Mouse (Mus musculus): Measurements from ENCODE around the gene Ttc41. TPM values are rescaled to one million over a fixed set of nuclear protein-coding genes. Genes with fewer than 3 reads are reported as not detected.

The Ttc41 gene
- total RNA-seq, 1 experiment from 2014 or later, result 0.48 TPM

DNA sequence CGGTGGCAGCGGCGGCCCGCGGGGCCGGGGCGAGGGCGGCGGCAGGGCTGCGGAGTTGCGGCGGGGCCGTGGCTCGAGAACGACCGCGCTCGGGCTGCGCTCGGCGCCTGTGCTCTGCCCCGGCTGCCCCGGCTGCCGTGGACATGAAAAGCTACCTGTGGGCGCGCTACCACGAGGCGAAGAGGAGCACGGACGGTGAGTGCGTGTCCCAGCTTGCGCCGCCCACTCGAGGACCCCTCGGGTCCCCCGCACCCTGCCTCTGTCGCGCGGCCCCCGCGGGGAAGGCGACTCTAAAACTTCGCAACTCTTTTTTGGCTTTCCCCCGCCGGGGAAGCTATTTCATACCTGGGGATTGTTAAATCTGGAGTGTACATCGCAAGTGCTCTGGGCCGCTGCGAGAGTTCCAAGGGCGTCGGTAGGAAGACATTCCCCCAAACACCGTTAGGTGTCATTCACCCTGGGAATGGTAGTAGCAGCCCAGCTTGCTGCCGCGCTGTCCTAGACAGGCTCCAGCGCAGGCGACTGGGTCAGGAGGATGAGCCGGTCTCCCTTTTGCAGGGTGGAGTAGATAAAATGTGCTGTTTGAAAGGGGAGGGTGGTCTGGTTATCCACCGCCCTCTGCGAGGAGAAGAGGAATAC, 73.6 kb downstream of the Ttc41 start:
- ATAC-seq (replicated peaks; ENCODE audit: insufficient number of reproducible peaks, low FRiP score, low TSS enrichment, poor library complexity, severe bottlenecking), result 0 out of 2 replicates have a peak, but pooled peaks have one; percentile 2

DNA sequence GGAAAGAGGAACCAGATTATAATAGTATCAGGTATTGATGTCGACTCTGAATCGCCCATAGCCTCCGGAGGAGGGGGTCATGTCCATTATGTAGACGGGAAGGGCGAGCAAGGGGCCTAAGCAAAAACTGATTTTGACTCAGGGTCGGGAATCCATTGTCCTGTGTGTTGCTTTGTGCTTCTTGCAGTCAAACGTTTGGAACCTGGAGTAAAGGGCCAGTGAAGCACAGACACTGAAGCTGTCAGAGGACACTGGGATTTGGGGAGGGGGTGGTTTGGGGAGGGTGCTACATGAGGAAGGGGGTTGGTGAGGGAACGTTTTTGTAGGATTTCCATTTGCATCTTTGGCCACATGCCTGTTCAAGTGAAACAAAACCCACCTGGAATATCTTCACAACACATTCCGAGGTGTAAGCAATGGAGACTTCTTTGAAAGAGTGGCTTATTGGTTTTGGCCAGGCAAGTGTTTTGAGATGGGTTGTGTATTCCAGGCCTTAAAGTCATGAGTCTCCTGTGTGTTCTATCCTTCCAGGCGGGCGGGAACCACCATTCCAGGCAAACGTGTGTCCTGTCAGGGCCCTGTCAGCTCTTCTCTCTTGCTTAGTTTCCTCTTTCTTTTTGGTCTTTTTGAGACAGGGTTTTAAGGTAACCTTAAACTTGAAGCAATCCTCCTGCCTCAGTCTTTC, 74.3 kb downstream of the Ttc41 start:
- 0 out of 2 replicates have a peak, but pooled peaks have one; percentile 2 for ATAC-seq (replicated peaks; ENCODE audit: insufficient number of reproducible peaks, low FRiP score, low TSS enrichment, poor library complexity, severe bottlenecking)

GRCm38 (mm10) chr10:86781641-86782040, 76.0 kb downstream of the Ttc41 start:
- no peak for ATAC-seq (replicated peaks; ENCODE audit: insufficient number of reproducible peaks, low FRiP score, low TSS enrichment, poor library complexity, severe bottlenecking)

GRCm38 (mm10) chr10:86782656-86783055, 77.0 kb downstream of the Ttc41 start:
- no peak for ATAC-seq (replicated peaks; ENCODE audit: insufficient number of reproducible peaks, low FRiP score, low TSS enrichment, poor library complexity, severe bottlenecking)

GRCm38 (mm10) chr10:86783561-86783960, 78.0 kb downstream of the Ttc41 start:
- no peak for ATAC-seq (replicated peaks; ENCODE audit: insufficient number of reproducible peaks, low FRiP score, low TSS enrichment, poor library complexity, severe bottlenecking)

DNA sequence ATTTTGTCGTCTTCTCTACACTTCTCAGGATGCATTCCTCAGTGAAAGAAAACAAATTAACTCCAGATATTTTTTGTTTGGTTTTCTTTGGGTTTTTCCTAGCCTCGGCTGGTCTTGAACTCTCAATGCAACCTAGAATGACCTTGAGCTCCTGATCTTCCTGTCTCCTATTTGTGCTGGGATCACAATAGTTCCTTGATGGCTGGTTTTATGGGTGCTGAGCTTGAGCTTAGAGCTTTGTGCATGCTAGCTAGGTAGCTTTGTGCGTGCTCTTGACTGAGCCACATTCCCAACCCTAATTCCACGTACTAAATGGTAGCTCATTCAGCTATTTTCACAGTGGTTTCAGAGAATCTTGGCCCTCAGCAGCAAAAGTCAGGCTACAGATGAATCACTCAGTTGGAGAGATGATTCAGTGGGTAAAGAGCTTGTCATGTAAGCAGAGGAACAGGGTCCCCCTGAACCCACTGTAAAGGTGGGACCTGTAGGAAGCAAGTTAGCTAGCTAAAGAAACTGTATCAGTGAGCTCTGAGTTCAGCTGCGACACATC, 78.6 kb downstream of the Ttc41 start:
- ATAC-seq (replicated peaks; ENCODE audit: insufficient number of reproducible peaks, low FRiP score, low TSS enrichment, poor library complexity, severe bottlenecking), result no peak

DNA sequence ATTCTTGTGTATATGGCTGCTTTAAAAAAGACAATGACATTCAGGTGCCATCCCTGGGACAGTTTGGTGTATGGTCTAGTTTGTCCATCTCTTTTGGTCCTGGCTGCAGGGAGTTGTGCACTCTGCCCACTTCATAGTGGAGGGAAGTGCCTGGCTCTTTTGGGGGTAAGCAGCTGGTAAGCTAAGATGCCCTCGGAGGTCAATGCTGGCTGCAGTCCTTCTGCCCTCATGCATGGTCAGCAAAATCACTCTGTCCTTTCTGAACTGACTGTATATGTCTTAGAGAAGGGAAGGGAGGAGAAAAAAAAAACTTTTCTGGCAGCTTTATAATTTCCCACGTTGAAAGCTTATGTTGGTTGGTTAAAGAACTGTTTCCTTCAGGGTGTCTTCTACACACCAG, 79.8 kb downstream of the Ttc41 start:
- ATAC-seq (replicated peaks; ENCODE audit: insufficient number of reproducible peaks, low FRiP score, low TSS enrichment, poor library complexity, severe bottlenecking), result no peak

DNA sequence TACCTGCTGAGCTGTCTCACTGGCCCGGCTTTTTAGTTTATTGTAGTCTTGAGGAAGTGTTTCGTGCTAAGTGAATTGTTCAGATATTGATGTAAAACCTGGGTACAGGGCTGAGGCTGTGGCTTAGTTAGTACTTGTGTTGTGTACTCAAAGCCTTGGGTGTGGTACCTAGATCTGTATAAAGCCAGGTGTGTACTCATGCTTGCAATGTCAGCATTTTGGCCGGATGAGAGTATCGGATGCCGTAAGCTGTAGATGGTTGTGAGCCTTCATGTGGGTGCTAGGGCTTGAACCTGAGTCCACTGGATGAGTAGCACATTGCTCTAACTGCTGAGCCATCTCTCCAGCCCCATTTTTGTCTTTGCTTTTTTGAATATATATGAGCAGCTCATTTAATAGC, 80.5 kb downstream of the Ttc41 start:
- no peak for ATAC-seq (replicated peaks; ENCODE audit: insufficient number of reproducible peaks, low FRiP score, low TSS enrichment, poor library complexity, severe bottlenecking)

GRCm38 (mm10) chr10:86788193-86788592, 82.6 kb downstream of the Ttc41 start:
- no peak for ATAC-seq (replicated peaks; ENCODE audit: insufficient number of reproducible peaks, low FRiP score, low TSS enrichment, poor library complexity, severe bottlenecking)

- no peak for ATAC-seq (replicated peaks; ENCODE audit: insufficient number of reproducible peaks, low FRiP score, low TSS enrichment, poor library complexity, severe bottlenecking)
Measured at GRCm38 (mm10) chr10:86789146-86789672, 83.6 kb downstream of the Ttc41 start.

DNA sequence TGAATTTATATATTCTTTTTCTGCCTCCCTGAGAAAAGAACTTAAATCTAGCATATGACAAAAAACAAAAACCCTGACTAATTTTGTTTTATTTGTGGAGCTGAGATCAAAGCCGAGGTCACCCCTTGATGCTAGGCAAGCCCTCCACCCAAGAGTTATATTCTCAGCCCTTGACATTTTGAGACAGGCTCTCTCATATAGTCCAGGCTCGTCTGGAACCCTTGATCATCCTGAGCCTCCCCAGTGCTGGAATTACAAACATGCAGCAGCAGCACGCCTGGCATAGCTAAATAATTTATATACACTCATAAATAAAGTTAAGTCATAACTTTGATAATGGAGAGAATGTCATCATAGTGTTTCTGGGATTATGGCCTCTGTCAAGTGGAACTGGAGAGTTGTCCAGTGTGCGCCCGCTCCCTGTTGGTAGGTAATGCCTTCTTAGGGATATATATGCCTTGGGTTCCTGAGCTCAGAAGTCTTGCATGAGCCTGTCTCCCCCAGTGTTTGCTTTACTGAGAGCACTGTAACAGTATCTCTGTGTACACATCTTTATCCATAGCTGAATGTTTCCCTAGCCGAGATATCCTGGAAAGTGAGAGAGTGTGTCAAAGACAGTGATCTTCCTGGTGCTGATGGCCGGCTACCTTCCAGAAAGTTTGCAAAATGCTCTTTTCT, 86.0 kb downstream of the Ttc41 start:
- no peak for ATAC-seq (replicated peaks; ENCODE audit: insufficient number of reproducible peaks, low FRiP score, low TSS enrichment, poor library complexity, severe bottlenecking)

DNA sequence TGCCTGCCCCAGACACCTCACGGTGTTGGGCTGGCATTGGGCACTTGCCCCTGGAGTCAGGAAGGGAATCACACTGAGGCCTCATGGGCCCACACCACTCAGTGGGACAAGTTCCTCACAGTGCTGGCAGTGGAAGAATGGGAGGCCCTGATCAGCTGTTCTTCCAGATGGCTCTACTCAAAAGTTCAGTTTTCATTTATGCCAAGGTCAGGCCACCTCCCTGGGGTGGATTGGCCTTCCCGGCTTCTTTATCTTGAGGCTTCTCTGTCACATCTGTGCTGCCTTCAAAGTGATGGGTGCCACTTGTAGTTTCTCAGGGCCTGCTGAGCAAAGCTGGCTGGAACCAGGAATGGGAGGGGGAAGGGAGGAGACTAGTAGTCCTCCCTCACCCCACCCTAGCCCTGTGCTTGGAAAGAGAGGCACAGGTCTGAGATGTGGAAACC, 87.9 kb downstream of the Ttc41 start:
- ATAC-seq (replicated peaks; ENCODE audit: insufficient number of reproducible peaks, low FRiP score, low TSS enrichment, poor library complexity, severe bottlenecking), result no peak

DNA sequence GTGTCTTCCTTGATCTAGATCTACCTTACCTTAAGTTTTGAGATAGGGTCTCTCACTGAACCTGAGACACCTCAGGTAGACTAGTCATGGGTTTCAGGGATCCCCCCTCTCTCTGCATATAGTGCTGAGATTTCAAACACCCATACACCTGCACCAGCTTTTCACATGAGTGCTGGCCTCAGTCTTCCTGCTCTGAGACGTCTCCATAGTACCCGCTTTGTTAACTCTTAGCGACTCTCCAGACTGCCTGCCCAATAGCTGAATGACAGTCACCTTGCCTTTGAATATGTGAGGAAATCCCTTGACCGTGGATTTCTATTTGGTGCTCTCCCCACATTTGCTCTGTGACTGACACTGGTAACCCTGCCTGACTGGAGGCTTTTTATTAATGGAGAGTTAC, 88.6 kb downstream of the Ttc41 start:
- no peak for ATAC-seq (replicated peaks; ENCODE audit: insufficient number of reproducible peaks, low FRiP score, low TSS enrichment, poor library complexity, severe bottlenecking)

DNA sequence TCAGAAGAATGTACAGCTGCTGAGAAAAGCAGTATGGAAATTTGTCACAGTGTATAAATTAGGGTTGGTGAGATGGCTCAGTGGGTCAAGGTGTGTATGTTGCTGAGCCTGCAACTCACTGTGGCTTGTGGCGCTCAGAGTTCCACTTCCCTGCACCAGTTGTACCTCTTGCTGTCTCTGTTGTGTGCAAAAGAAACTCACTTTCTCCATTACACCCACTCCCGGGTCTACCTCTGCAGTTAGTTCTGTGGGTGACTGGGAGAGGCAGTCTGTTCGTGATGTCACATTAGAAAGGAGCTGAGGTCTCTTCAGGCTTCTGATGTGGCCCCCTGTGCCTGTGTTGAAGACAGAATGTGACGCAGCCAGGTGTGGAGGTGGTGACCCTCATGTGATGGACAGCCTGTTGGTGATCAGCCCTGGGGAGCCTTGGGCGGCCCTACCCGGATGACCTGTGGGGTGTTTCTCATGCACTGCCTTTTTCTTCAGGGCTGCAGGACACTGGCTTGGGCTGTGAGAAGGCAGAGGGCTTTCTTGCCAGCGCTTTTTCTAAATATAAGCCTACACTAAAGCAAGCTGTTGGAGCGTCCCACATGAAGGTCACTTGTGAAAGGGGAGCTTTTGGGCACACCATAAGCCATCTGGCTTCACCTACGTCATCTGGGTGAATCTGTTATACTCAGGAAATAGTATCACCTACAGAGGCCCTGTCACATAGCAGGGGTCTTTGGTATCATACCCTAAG, 89.4 kb downstream of the Ttc41 start:
- no peak for ATAC-seq (replicated peaks; ENCODE audit: insufficient number of reproducible peaks, low FRiP score, low TSS enrichment, poor library complexity, severe bottlenecking)

GRCm38 (mm10) chr10:86796073-86796741, 90.6 kb downstream of the Ttc41 start:
- ATAC-seq (replicated peaks; ENCODE audit: insufficient number of reproducible peaks, low FRiP score, low TSS enrichment, poor library complexity, severe bottlenecking), result no peak

GRCm38 (mm10) chr10:86807362-86807761, 101.8 kb downstream of the Ttc41 start:
- ATAC-seq (replicated peaks; ENCODE audit: insufficient number of reproducible peaks, low FRiP score, low TSS enrichment, poor library complexity, severe bottlenecking), result no peak

DNA sequence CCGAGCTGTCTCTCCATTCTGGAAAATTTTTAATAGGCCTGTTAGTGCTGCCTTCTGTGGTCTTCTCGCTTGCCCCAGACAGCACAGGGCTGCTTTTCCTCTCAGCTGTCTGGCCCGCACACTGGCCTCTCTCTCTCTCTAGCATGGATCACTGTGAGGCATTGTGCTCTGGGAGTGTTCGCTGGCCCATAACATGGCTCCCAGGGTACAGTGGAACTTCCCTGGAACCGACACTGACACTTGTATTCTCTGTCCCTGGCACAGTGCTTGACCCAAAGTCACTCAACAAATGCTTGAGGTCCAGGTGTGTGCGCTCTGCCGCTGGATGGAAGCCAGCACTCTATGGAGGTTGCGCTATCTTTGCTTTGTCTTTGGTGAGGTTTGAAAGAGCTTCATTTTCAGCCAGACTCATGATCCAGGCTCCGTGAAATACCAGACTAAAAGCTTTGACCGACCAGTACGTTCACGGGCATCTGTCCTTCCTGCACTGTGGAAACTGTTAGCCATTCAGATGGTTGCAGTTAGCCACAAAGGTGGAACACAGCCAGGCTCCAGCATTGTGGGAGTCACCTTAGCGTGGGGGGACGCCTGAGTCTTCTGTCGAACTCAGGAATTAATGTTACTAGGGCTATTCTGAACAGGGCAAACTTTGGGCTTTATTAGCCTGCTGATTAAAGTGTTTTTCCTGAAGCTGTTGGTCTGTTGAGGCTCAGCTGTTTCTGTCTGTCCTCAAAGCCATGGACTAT, 102.6 kb downstream of the Ttc41 start:
- no peak for ATAC-seq (replicated peaks; ENCODE audit: insufficient number of reproducible peaks, low FRiP score, low TSS enrichment, poor library complexity, severe bottlenecking)

DNA sequence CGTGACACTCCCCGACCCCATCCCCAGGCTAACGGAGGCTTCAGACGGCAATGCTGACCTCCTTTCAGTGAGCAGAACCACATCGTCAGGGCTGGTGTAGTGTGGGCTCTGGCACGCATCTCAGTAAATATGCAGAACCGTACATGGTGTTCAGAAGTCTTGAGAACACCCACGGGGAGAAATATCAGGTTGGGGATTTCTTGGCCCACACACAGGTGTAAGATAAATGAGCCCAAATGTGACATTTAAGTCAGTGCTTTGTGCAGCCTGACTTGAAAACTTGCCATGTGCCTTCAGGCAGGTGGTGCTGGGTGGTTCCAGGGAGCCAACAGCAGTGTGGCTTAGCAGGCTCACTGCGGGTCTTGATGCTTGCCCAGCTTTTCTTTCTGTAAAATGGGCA, 104.4 kb downstream of the Ttc41 start:
- ATAC-seq (replicated peaks; ENCODE audit: insufficient number of reproducible peaks, low FRiP score, low TSS enrichment, poor library complexity, severe bottlenecking), result no peak
